Mouse (Mus musculus) megakaryocyte progenitor cell, adult 5-6 weeks (primary cell): Measurements from ENCODE around the gene Fmnl1. TPM values are rescaled to one million over a fixed set of nuclear protein-coding genes. Genes with fewer than 3 reads are reported as not detected.

Experiments used
- ATAC-seq: replicated peaks from 2 replicates; pipeline ENCODE4 v1.8.0; 2016; ENCODE audit warnings: mild to moderate bottlenecking, moderate TSS enrichment, inconsistent platforms; ENCODE audit not compliant: poor library complexity
- total RNA-seq, 2 experiments: library from RNA; stranded (forward) in 1 of 2; stranded (reverse) in 1 of 2; fragments of 157-497, 149-512 nt in 1 of 2; fragments of 200-1000 nt in 1 of 2; gene quantifications; 2 replicates each; pipeline versions ENCODE4 v1.2.3 to v1.2.4; 2015 to 2017

The Fmnl1 gene
- total RNA-seq, 2 experiments from 2014 or later: 36.5 to 74.3 TPM

DNA sequence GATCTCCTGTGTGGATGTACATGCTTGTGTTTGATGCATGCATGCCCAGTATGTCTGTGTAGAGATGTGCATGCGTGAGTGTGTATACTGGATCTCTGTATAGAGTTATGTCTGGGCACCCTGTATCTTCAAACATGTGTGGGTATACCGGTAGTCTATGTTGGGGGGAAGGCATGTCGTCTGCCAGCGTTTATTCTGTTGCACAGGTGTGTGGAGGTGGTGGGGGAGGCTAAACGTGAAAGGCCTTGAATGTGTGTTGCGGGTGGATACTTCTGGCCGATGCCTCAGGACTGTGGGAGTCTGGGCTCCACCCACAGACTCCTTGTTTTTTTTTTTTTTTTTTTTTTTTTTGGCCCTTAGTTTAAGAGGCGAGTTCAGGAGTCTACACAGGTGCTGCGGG lies 10.4 kb downstream of the Fmnl1 start:
- ATAC-seq: no peak

GRCm38 (mm10) chr11:103181911-103182310 lies 11.0 kb downstream of the Fmnl1 start:
- ATAC-seq: no peak

- ATAC-seq: peak; percentile 73
Measured at GRCm38 (mm10) chr11:103184891-103185290, 14.0 kb downstream of the Fmnl1 start.

GRCm38 (mm10) chr11:103192230-103192955 lies 21.5 kb downstream of the Fmnl1 start:
- no peak for ATAC-seq

- no peak for ATAC-seq
Measured at GRCm38 (mm10) chr11:103192956-103193824, 22.3 kb downstream of the Fmnl1 start.

GRCm38 (mm10) chr11:103193825-103194168 lies 22.9 kb downstream of the Fmnl1 start:
- no peak for ATAC-seq

- no peak for ATAC-seq
Measured at GRCm38 (mm10) chr11:103195236-103195635, 24.3 kb downstream of the Fmnl1 start.

DNA sequence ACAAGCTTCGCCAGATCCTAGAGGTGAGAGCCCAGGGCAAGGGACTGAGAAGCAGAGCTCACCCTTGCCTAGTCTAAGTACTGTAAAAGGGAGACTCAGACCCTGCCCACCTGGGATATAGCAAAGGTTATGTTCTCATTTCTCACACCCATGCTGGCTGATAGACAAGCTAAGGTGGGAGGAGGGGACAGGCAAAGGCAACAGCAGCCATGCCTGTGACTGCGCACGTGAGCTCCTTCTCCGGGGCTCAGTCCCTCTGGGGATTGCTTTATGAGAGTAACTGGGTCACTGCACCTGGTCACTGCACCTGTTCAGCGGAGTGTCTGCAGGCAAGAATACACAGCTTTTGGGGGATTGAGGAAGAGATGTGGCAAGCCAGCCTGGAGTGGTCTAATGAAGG lies 24.7 kb downstream of the Fmnl1 start:
- ATAC-seq: no peak

- no peak for ATAC-seq
Measured at GRCm38 (mm10) chr11:103197340-103197739, 26.4 kb downstream of the Fmnl1 start.

GRCm38 (mm10) chr11:103198339-103198738 lies 27.4 kb downstream of the Fmnl1 start:
- no peak for ATAC-seq

GRCm38 (mm10) chr11:103198911-103199803 lies 28.2 kb downstream of the Fmnl1 start:
- no peak for ATAC-seq

DNA sequence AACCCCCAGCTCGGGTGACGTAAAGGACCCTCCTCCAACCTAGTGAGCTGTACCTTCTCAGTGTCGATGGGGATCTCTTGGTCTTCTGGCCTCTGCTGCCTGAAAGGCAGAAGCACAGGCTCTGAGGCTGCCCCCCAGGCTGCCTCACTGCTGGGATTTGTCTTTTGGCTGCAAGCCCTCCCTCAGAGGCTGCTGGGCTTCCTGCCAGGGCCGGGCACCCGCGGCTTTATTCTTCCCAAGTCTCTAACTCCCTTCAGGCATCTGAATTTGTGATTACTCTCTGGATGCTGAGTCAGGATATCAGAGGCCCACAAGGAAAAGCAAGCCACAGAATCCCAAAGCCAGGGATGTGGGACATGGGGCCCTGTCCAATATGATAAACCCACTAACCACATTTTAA lies 30.8 kb downstream of the Fmnl1 start:
- 0 out of 2 replicates have a peak, but pooled peaks have one; percentile 31 for ATAC-seq

GRCm38 (mm10) chr11:103202376-103202775 lies 31.5 kb downstream of the Fmnl1 start:
- ATAC-seq: no peak

GRCm38 (mm10) chr11:103206203-103206602 lies 35.3 kb downstream of the Fmnl1 start:
- ATAC-seq: no peak

DNA sequence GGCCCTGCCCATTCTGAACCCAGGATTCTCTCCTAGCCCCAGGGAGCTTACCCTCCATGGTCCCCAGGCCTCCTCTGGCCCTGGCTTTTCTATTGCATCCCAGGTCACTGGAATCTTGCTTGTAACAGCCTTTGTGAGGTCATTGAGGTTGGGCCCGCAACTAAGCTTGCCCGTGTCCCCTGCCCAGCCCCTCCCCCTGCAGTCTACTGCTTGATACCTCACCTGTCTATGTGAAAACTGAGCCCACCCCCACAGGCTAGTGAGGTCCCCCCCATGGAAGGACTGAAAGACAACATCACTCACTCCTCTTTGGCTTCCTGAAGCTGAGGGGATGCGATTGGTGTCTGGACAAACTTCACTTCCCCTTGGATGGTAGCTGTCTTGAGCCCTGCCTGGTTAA lies 37.6 kb downstream of the Fmnl1 start, which contains the start of gene 1700023F06Rik:
Gene 1700023F06Rik, minus strand, starts transcription at position 101 of the 400 bp plus-strand sequence.
- no peak for ATAC-seq

DNA sequence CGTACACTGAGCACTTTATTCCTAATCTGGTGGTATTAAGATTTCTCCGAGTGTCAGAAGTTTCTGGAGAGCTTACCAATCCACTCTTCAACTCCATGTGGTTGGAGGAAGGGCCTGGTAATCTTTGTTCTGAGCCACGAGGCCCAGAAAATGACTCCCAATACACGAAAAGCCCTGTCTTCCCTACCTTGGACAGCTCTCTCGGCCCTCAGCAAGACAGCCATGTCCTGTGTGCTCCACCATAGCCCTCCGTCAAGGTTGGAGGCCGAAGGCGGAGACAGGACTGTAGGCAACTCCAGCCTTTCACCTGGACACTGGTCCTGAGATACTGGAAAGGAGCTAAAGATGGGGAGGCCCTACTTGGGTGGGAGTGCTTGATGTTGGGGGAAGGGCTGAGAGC lies 39.4 kb downstream of the Fmnl1 start:
- ATAC-seq: no peak

DNA sequence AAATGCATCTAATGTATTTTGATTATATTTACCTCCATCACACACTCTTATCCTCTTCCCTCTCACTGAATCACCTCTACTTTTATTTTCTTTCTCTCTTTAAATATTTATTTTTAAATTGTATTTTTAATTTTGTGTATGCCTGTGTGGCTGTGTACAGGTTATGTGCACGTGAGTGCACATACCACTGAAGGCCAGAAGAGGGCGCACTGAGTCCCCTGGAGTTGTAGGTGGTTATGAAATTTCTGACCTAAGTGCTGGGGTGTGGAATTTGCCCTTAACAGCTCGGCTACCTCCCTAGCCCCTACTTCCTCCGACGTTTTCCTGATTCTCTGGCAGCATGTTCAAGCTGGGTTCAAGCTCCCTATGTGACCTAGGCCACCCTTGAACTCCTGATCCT lies 42.8 kb downstream of the Fmnl1 start:
- ATAC-seq: no peak

GRCm38 (mm10) chr11:103215355-103215754 lies 44.4 kb downstream of the Fmnl1 start:
- peak; percentile 53 for ATAC-seq

DNA sequence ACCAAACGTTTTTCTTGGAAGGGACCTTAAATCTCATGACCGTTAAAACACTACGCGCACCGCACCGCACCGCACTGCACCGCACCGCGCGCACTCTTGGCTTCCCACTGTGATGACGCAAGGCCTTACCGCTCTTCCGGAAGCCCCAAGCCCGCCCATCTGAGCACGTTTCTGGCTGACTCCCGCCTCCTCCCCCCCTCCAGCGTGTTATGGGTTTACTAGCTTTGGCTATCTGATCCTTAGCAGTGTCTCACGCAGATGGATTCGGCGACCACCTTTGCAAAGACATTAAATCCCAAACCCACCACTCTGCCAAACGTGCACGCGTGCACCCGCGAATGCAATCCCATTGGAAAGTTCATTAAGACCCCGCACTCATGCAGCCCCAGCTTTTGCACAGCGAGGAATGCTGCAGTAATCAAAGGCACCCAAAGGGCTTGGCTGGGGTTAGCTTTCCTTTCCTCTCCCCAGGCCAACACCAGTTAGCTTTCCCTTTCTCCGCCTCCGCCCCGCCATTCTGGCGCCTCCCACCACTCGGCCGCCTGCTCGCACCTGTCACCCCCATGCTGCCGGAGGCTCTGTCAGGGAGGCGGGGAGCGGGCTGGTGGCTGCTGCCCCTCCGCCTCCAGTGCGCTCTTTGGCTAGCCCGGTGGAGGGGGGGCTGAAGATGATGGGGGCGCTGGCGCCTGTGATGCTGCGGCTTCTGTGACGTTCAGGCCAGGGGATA lies 47.0 kb downstream of the Fmnl1 start, which contains the start of gene Spata32:
Gene Spata32, minus strand, starts transcription at position 643 of the 727 bp plus-strand sequence.
- peak; percentile 85 for ATAC-seq

GRCm38 (mm10) chr11:103218517-103218901 lies 47.6 kb downstream of the Fmnl1 start:
- ATAC-seq: no peak
